Mouse (Mus musculus): ENCODE data around the gene Msmp. TPM values are rescaled to one million over a fixed set of nuclear protein-coding genes. Genes with fewer than 3 reads are reported as not detected.

Msmp gene
- polyA plus RNA-seq (2015; fragmentation: Nextera tagmentation; extraction: Ambion mirVana): 0.72 and 0.85 TPM in 2 replicates

GRCm38 (mm10) chr4:43584444-43585416 is at the start of gene Msmp:
TSS of gene Msmp (minus strand) at chr4:43584494.

GRCm38 (mm10) chr4:43631046-43631955 is 47.0 kb upstream of the Msmp start, which contains the start of gene Npr2:
TSS of gene Npr2 (plus strand) at chr4:43631935.

GRCm38 (mm10) chr4:43578376-43579204 is 5.7 kb downstream of the Msmp start, which contains the start of the genes Rgp1 and Gba2:
TSS of gene Rgp1 (plus strand) at chr4:43578715.
TSS of gene Gba2 (minus strand) at chr4:43578873.

GRCm38 (mm10) chr4:43561997-43562768 is 22.1 kb downstream of the Msmp start, which contains the start of the genes Creb3 and Tln1:
TSS of gene Creb3 (plus strand) at chr4:43562332.
TSS of gene Tln1 (minus strand) at chr4:43562691.

Small RNA genes lying within 50 kb of the gene (microRNA-seq; reads per million reads assigned to microRNA genes)
- gene Gm25262: 0.10 to 0.21 reads per million in 2 experiments

Other genes starting within 250 kb of the Msmp start
- gene Rusc2, start 202.5 kb downstream of the Msmp start, polyA plus RNA-seq (2015; fragmentation: Nextera tagmentation; extraction: Ambion mirVana): 21.0 and 21.1 TPM in 2 replicates
- gene Fam166b, start 155.4 kb downstream of the Msmp start, polyA plus RNA-seq (2015; fragmentation: Nextera tagmentation; extraction: Ambion mirVana): not detected in 2 replicates
- 5.8 and 7.2 TPM in 2 replicates for gene Tesk1, start 142.6 kb downstream of the Msmp start, polyA plus RNA-seq (2015; fragmentation: Nextera tagmentation; extraction: Ambion mirVana)
- 1.7 and 1.9 TPM in 2 replicates for gene Cd72, start 129.9 kb downstream of the Msmp start, polyA plus RNA-seq (2015; fragmentation: Nextera tagmentation; extraction: Ambion mirVana)
- gene Sit1, start 100.8 kb downstream of the Msmp start, polyA plus RNA-seq (2015; fragmentation: Nextera tagmentation; extraction: Ambion mirVana): not detected in 2 replicates
- gene Ccdc107, start 91.6 kb downstream of the Msmp start, polyA plus RNA-seq (2015; fragmentation: Nextera tagmentation; extraction: Ambion mirVana): 56.6 and 56.9 TPM in 2 replicates
- 7.0 and 7.9 TPM in 2 replicates for gene Arhgef39, start 84.8 kb downstream of the Msmp start, polyA plus RNA-seq (2015; fragmentation: Nextera tagmentation; extraction: Ambion mirVana)
- gene Car9, start 77.5 kb downstream of the Msmp start, polyA plus RNA-seq (2015; fragmentation: Nextera tagmentation; extraction: Ambion mirVana): 0.59 and 0.61 TPM in 2 replicates
- gene Tpm2, start 60.7 kb downstream of the Msmp start, polyA plus RNA-seq (2015; fragmentation: Nextera tagmentation; extraction: Ambion mirVana): 10,111 and 10,503 TPM in 2 replicates
- gene Creb3, start 22.2 kb downstream of the Msmp start, polyA plus RNA-seq (2015; fragmentation: Nextera tagmentation; extraction: Ambion mirVana): 73.8 and 82.0 TPM in 2 replicates
- gene Tln1, start 21.8 kb downstream of the Msmp start, polyA plus RNA-seq (2015; fragmentation: Nextera tagmentation; extraction: Ambion mirVana): 49.9 and 55.4 TPM in 2 replicates
- gene Rgp1, start 5.8 kb downstream of the Msmp start, polyA plus RNA-seq (2015; fragmentation: Nextera tagmentation; extraction: Ambion mirVana): 10.9 and 16.0 TPM in 2 replicates
- 10.1 and 10.5 TPM in 2 replicates for gene Gba2, start 5.6 kb downstream of the Msmp start, polyA plus RNA-seq (2015; fragmentation: Nextera tagmentation; extraction: Ambion mirVana)
- 11.0 and 11.8 TPM in 2 replicates for gene Npr2, start 47.4 kb upstream of the Msmp start, polyA plus RNA-seq (2015; fragmentation: Nextera tagmentation; extraction: Ambion mirVana)
- gene Spag8, start 69.1 kb upstream of the Msmp start, polyA plus RNA-seq (2015; fragmentation: Nextera tagmentation; extraction: Ambion mirVana): 0.16 TPM in 1 of 2 replicates, not detected in the other
- gene Hint2, start 72.0 kb upstream of the Msmp start, polyA plus RNA-seq (2015; fragmentation: Nextera tagmentation; extraction: Ambion mirVana): 205 and 218 TPM in 2 replicates
- gene Tmem8b, start 84.5 kb upstream of the Msmp start, polyA plus RNA-seq (2015; fragmentation: Nextera tagmentation; extraction: Ambion mirVana): 3.4 and 4.4 TPM in 2 replicates
- 3.3 and 4.2 TPM in 2 replicates for gene Fam221b, start 84.7 kb upstream of the Msmp start, polyA plus RNA-seq (2015; fragmentation: Nextera tagmentation; extraction: Ambion mirVana)
- gene Olfr70, start 116.3 kb upstream of the Msmp start, polyA plus RNA-seq (2015; fragmentation: Nextera tagmentation; extraction: Ambion mirVana): not detected in 2 replicates
- not detected in 2 replicates for gene Olfr71, start 125.8 kb upstream of the Msmp start, polyA plus RNA-seq (2015; fragmentation: Nextera tagmentation; extraction: Ambion mirVana)
- 5.8 and 8.3 TPM in 2 replicates for gene Hrct1, start 142.7 kb upstream of the Msmp start, polyA plus RNA-seq (2015; fragmentation: Nextera tagmentation; extraction: Ambion mirVana)
- gene Spaar, start 145.5 kb upstream of the Msmp start, polyA plus RNA-seq (2015; fragmentation: Nextera tagmentation; extraction: Ambion mirVana): 1.2 and 1.4 TPM in 2 replicates
- not detected in 2 replicates for gene Olfr159, start 186.5 kb upstream of the Msmp start, polyA plus RNA-seq (2015; fragmentation: Nextera tagmentation; extraction: Ambion mirVana)
- not detected in 2 replicates for gene Olfr156, start 239.4 kb upstream of the Msmp start, polyA plus RNA-seq (2015; fragmentation: Nextera tagmentation; extraction: Ambion mirVana)